Mouse (Mus musculus) MEL (cell line): ENCODE measurements around the gene Retreg2. TPM values are rescaled to one million over a fixed set of nuclear protein-coding genes. Genes with fewer than 3 reads are reported as not detected.

Experiments used
- DNase-seq: peaks from one replicate; pipeline ENCODE4 v3.0.0; 2011; ENCODE audit warnings: low read depth, low spot score
- H3K27ac ChIP-seq: 2 replicates; pipeline ENCODE4 v1.5.1; 2012; ENCODE audit warnings: low read depth, mild to moderate bottlenecking, control low read depth, low read length, moderate library complexity; ENCODE audit not compliant: control insufficient read depth
- H3K27me3 ChIP-seq, 2 experiments: fragments of 150-350 bp in 1 of 2; sonication (generic) in 1 of 2; 2 replicates each; pipeline ENCODE4 v1.6.1; 2012; ENCODE audit warnings: low read length in 2 of 2, mild to moderate bottlenecking in 2 of 2, improper control_type of control experiment in 1 of 2, moderate library complexity in 1 of 2; ENCODE audit not compliant: insufficient read depth in 2 of 2, control insufficient read depth in 1 of 2
- H3K36me3 ChIP-seq, 2 experiments: 2 replicates each; pipeline ENCODE4 v1.6.1; 2012 to 2014; ENCODE audit warnings: low read length in 2 of 2, improper control_type of control experiment in 1 of 2, inconsistent platforms in 1 of 2, mild to moderate bottlenecking in 1 of 2; ENCODE audit not compliant: insufficient read depth in 2 of 2, control insufficient read depth in 1 of 2
- H3K4me1 ChIP-seq, 2 experiments: fragments of 150-350 bp in 1 of 2; sonication (generic) in 1 of 2; 2 replicates each; pipeline ENCODE4 v1.6.1; 2012; ENCODE audit warnings: low read length in 2 of 2, improper control_type of control experiment in 1 of 2, mild to moderate bottlenecking in 1 of 2; ENCODE audit not compliant: insufficient read depth in 2 of 2, control insufficient read depth in 1 of 2
- H3K4me3 ChIP-seq, 2 experiments: fragments of 150-350 bp in 1 of 2; sonication (generic) in 1 of 2; 2 replicates each; pipeline ENCODE4 v1.5.1; 2012; ENCODE audit warnings: low read depth in 2 of 2, low read length in 2 of 2, mild to moderate bottlenecking in 2 of 2, moderate library complexity in 2 of 2, control low read depth in 1 of 2, improper control_type of control experiment in 1 of 2; ENCODE audit not compliant: control insufficient read depth in 1 of 2, insufficient read depth in 1 of 2
- H3K79me2 ChIP-seq: 2 replicates; pipeline ENCODE4 v1.6.1; 2012; ENCODE audit warnings: mild to moderate bottlenecking, low read length, moderate library complexity; ENCODE audit not compliant: control insufficient read depth, poor library complexity, insufficient read depth
- H3K9ac ChIP-seq: 2 replicates; pipeline ENCODE4 v1.6.1; 2012; ENCODE audit warnings: low read depth, mild to moderate bottlenecking, control low read depth, low read length, moderate library complexity; ENCODE audit not compliant: control insufficient read depth, poor library complexity, severe bottlenecking
- H3K9me3 ChIP-seq: fragments of 150-350 bp; sonication (generic); replicated peaks from 2 replicates; pipeline ENCODE4 v1.6.1; 2012; ENCODE audit warnings: mild to moderate bottlenecking, low read length, improper control_type of control experiment, moderate library complexity; ENCODE audit not compliant: insufficient read depth
- CHD1 ChIP-seq: IDR thresholded peaks from 2 replicates; pipeline ENCODE4 v1.6.1; 2012; ENCODE audit warnings: low read depth, mild to moderate bottlenecking, inconsistent platforms, low read length, improper control_type of control experiment
- CHD2 ChIP-seq: IDR thresholded peaks from 2 replicates; pipeline ENCODE4 v1.6.1; 2011; ENCODE audit warnings: low read length, improper control_type of control experiment
- CTCF ChIP-seq, 3 experiments: IDR thresholded peaks in 2 of 3; conservative IDR thresholded peaks in 1 of 3; 2 replicates each; pipeline ENCODE4 v1.5.1; 2011 to 2012; ENCODE audit warnings: low read length in 3 of 3, low read depth in 2 of 3, mild to moderate bottlenecking in 2 of 3, improper control_type of control experiment in 1 of 3, inconsistent platforms in 1 of 3, mixed read lengths in 1 of 3, moderate library complexity in 1 of 3; ENCODE audit not compliant: control insufficient read depth in 1 of 3, insufficient read depth in 1 of 3, poor library complexity in 1 of 3, severe bottlenecking in 1 of 3
- E2F4 ChIP-seq: IDR thresholded peaks from 2 replicates; pipeline ENCODE4 v1.6.1; 2011; ENCODE audit warnings: low read depth, low read length, improper control_type of control experiment, borderline replicate concordance
- EP300 ChIP-seq, 2 experiments: IDR thresholded peaks; 2 replicates each; pipeline ENCODE4 v1.6.1; 2011; ENCODE audit warnings: improper control_type of control experiment in 2 of 2, low read length in 2 of 2, low read depth in 1 of 2, mild to moderate bottlenecking in 1 of 2
- GABPA ChIP-seq: IDR thresholded peaks from 2 replicates; pipeline ENCODE4 v1.6.1; 2012; ENCODE audit warnings: low read depth, mild to moderate bottlenecking, inconsistent platforms, low read length, improper control_type of control experiment, moderate library complexity
- KAT2A ChIP-seq: conservative IDR thresholded peaks from 2 replicates; pipeline ENCODE4 v1.6.1; 2012; ENCODE audit warnings: low read depth, low read length, improper control_type of control experiment, inconsistent platforms
- MAZ ChIP-seq: IDR thresholded peaks from 2 replicates; pipeline ENCODE4 v1.6.1; 2012; ENCODE audit warnings: low read depth, mild to moderate bottlenecking, inconsistent platforms, low read length, improper control_type of control experiment
- MYB ChIP-seq: IDR thresholded peaks from 2 replicates; pipeline ENCODE4 v1.6.1; 2011; ENCODE audit warnings: mild to moderate bottlenecking, low read depth, low read length, improper control_type of control experiment
- NELFE ChIP-seq: IDR thresholded peaks from 2 replicates; pipeline ENCODE4 v1.6.1; 2011; ENCODE audit warnings: low read depth, low read length, improper control_type of control experiment
- NRF1 ChIP-seq: IDR thresholded peaks from 2 replicates; pipeline ENCODE4 v1.6.1; 2014; ENCODE audit warnings: low read depth, mild to moderate bottlenecking, inconsistent platforms, low read length, improper control_type of control experiment, moderate library complexity; ENCODE audit not compliant: poor library complexity, insufficient read depth, severe bottlenecking
- POLR2A ChIP-seq, 2 experiments: IDR thresholded peaks; 2 replicates each; pipeline ENCODE4 v1.6.1; 2011 to 2012; ENCODE audit warnings: low read length in 2 of 2, mild to moderate bottlenecking in 2 of 2, control low read depth in 1 of 2, improper control_type of control experiment in 1 of 2, low read depth in 1 of 2, moderate library complexity in 1 of 2; ENCODE audit not compliant: control insufficient read depth in 1 of 2, insufficient read depth in 1 of 2, poor library complexity in 1 of 2
- RAD21 ChIP-seq: IDR thresholded peaks from 2 replicates; pipeline ENCODE4 v1.6.1; 2011; ENCODE audit warnings: mild to moderate bottlenecking, low read depth, low read length, improper control_type of control experiment
- SMC3 ChIP-seq: IDR thresholded peaks from 2 replicates; pipeline ENCODE4 v1.6.1; 2011; ENCODE audit warnings: low read depth, low read length, improper control_type of control experiment
- TBP ChIP-seq: IDR thresholded peaks from 2 replicates; pipeline ENCODE4 v1.8.0; 2011; ENCODE audit warnings: low read depth, low read length, improper control_type of control experiment
- TCF12 ChIP-seq: IDR thresholded peaks from 2 replicates; pipeline ENCODE4 v1.6.1; 2014; ENCODE audit warnings: low read depth, mild to moderate bottlenecking, inconsistent platforms, low read length, improper control_type of control experiment, moderate library complexity
- USF2 ChIP-seq, 2 experiments: IDR thresholded peaks; 2 replicates each; pipeline ENCODE4 v1.6.1; 2011 to 2012; ENCODE audit warnings: improper control_type of control experiment in 2 of 2, low read length in 2 of 2, borderline replicate concordance in 1 of 2, inconsistent platforms in 1 of 2, low read depth in 1 of 2, mild to moderate bottlenecking in 1 of 2; ENCODE audit not compliant: insufficient read depth in 1 of 2
- ZC3H11A ChIP-seq: IDR thresholded peaks from 2 replicates; pipeline ENCODE4 v1.6.1; 2012; ENCODE audit warnings: low read depth, mild to moderate bottlenecking, inconsistent platforms, low read length, improper control_type of control experiment
- ZNF384 ChIP-seq: IDR thresholded peaks from 2 replicates; pipeline ENCODE4 v1.6.1; 2012; ENCODE audit warnings: low read depth, mild to moderate bottlenecking, inconsistent platforms, low read length, improper control_type of control experiment
- polyA plus RNA-seq, 2 experiments: library from polyadenylated mRNA; stranded (reverse) in 1 of 2; unstranded in 1 of 2; fragments of >175 nt in 1 of 2; fragments of >200 nt in 1 of 2; gene quantifications; 2 replicates each; pipeline versions ENCODE4 v1.2.1 to v1.2.4; 2012; ENCODE audit warnings: low replicate concordance in 2 of 2, low read depth in 1 of 2; ENCODE audit not compliant: insufficient read length in 2 of 2, insufficient read depth in 1 of 2, missing spikeins in 1 of 2
- total RNA-seq: library from RNA; depleted of rRNA; stranded (reverse); fragments of 300-350 nt; gene quantifications from 2 replicates; pipeline ENCODE4 v1.2.3, GENCODE M21; 2012

Gene Retreg2
- total and polyA plus RNA-seq, 3 experiments = 38.1 to 59.2 TPM; not detected in 1

- peaks cover 0 to 5% of the 10 kb centered on the region in 2 experiments; a peak in 2 of 4 replicates for H3K36me3 ChIP-seq
- no peaks in the 10 kb centered on the region; the same call in 1 of the 2 replicates for H3K79me2 ChIP-seq
- H3K4me3 ChIP-seq = peak overlapping the region; percentile 68 to 80
- peak overlapping the region; percentile 80 for H3K9ac ChIP-seq
- no peaks in the 10 kb centered on the region for H3K9me3 ChIP-seq
- TF ChIP-seq TBP (no peak), MAZ (0 out of 2 replicates have a peak, but pooled peaks have one; percentile 14)
- H3K27ac ChIP-seq = peak overlapping the region; percentile 96
- no peaks in the 10 kb centered on the region for H3K27me3 ChIP-seq
- H3K4me1 ChIP-seq = peaks cover 3 to 10% of the 10 kb centered on the region in 2 experiments; a peak in 3 of 4 replicates
- DNase-seq = no peak
Observed at GRCm38 (mm10) chr1:75125418-75125817, 17.2 kb upstream of the Retreg2 start.

GRCm38 (mm10) chr1:75128641-75129040 lies 13.9 kb upstream of the Retreg2 start:
- H3K27me3 ChIP-seq = no peaks in the 10 kb centered on the region
- TF ChIP-seq CHD1 (no peak), NRF1 (no peak), GABPA (no peak), KAT2A (no peak), NELFE (no peak), USF2 (IDR thresholded peaks at IDR 0.05; ENCODE audit: borderline replicate concordance in 1 of 2, insufficient read depth in 1 of 2, low read depth in 1 of 2, low read length in 2 of 2) (no peak)
- TF ChIP-seq, all 39 proteins: peak for 0
- Histone ChIP-seq H3K4me3 (no peak overlapping the region), H3K9me3 (no peaks in the 10 kb centered on the region), H3K27ac (no peak overlapping the region), H3K36me3 (peaks cover 0 to 5% of the 10 kb centered on the region in 2 experiments; a peak in 2 of 4 replicates), H3K79me2 (no peaks in the 10 kb centered on the region; the same call in 1 of the 2 replicates), H3K4me1 (peaks cover 3 to 15% of the 10 kb centered on the region in 2 experiments; a peak in 3 of 4 replicates), H3K9ac (no peak overlapping the region)
- DNase-seq = no peak

GRCm38 (mm10) chr1:75133421-75134207 lies 9.0 kb upstream of the Retreg2 start, which contains the start of gene Slc23a3:
Slc23a3 (minus strand) TSS chr1:75133890.
- Histone ChIP-seq H3K79me2 (no peaks in the 10 kb centered on the region), H3K27me3 (no peaks in the 10 kb centered on the region), H3K4me3 (no peak within 1 kb of the TSS), H3K9ac (no peak within 1 kb of the TSS), H3K9me3 (no peaks in the 10 kb centered on the region), H3K36me3 (peaks cover 4 to 24% of the 10 kb centered on the region in 2 experiments; a peak in 3 of 4 replicates), H3K4me1 (peaks cover 14 to 31% of the 10 kb centered on the region in 2 experiments), H3K27ac (no peak within 1 kb of the TSS)
- TF ChIP-seq KAT2A = no peak
- TF ChIP-seq CHD2 = no peak
- TF ChIP-seq POLR2A (IDR thresholded peaks at IDR 0.05; ENCODE audit: control insufficient read depth in 1 of 2, insufficient read depth in 1 of 2, low read depth in 1 of 2, low read length in 2 of 2, poor library complexity in 1 of 2) = no peak
- no peak for TF ChIP-seq EP300 (IDR thresholded peaks at IDR 0.05; ENCODE audit: low read depth in 1 of 2, low read length in 2 of 2)
- no peak for TF ChIP-seq USF2 (IDR thresholded peaks at IDR 0.05; ENCODE audit: borderline replicate concordance in 1 of 2, insufficient read depth in 1 of 2, low read depth in 1 of 2, low read length in 2 of 2)
- TF ChIP-seq RAD21 = no peak
- no peak for TF ChIP-seq ZNF384
- no peak for TF ChIP-seq MYB
- TF ChIP-seq ZC3H11A = no peak
- TF ChIP-seq SMC3 = no peak
- no peak for TF ChIP-seq TCF12
- no peak for TF ChIP-seq MAZ
- no peak for TF ChIP-seq CTCF (IDR thresholded peaks at IDR 0.05 in 2 of 3, conservative IDR thresholded peaks at IDR 0.05 in 1 of 3; ENCODE audit: control insufficient read depth in 1 of 3, insufficient read depth in 1 of 3, low read depth in 2 of 3, low read length in 3 of 3, poor library complexity in 1 of 3, severe bottlenecking in 1 of 3)
- TF ChIP-seq E2F4 = no peak
- DNase-seq = no peak
